Mouse (Mus musculus): Measurements from ENCODE around the gene Ppy.

DNA sequence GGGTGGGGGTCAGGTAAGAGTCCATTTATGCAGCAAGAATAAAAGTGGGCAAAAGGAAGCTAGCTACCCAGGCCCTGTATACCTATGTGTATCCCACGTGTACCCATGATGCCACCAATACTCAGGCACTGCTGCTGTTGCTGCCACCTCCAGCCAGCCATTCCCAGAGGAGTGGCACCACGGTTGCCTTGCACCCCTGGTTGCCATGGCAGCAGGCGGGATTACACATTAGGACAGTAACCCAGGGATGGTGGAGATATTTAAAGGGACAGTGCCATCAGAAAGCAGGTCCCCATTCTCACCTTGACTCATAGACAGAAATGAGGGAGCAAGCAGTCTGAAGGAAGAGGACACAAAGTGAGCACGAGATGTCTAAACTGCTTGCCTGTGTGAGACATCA is 17.9 kb downstream of the Ppy start:
- TF ChIP-seq POLR2A (IDR thresholded peaks at IDR 0.05; ENCODE audit: insufficient read length, low read depth) (no peak), E2F4 (IDR thresholded peaks at IDR 0.05; ENCODE audit: insufficient read depth) (no peak), TCF12 (IDR thresholded peaks at IDR 0.05; ENCODE audit: insufficient read depth, poor library complexity, severe bottlenecking) (no peak), USF1 (IDR thresholded peaks at IDR 0.05; ENCODE audit: low read depth) (no peak), REST (IDR thresholded peaks at IDR 0.05; ENCODE audit: insufficient read depth, insufficient read length) (no peak), MAX (IDR thresholded peaks at IDR 0.05; ENCODE audit: low read depth) (no peak), CEBPB (IDR thresholded peaks at IDR 0.05; ENCODE audit: insufficient read depth, poor library complexity, severe bottlenecking) (no peak), POLR2AphosphoS2 (IDR thresholded peaks at IDR 0.05; ENCODE audit: insufficient read length, low read depth) (no peak), MYOD1 (IDR thresholded peaks at IDR 0.05; ENCODE audit: control insufficient read depth in 1 of 3, insufficient read length in 2 of 3, low read depth in 2 of 3) (no peak), TCF3 (IDR thresholded peaks at IDR 0.05; ENCODE audit: insufficient read length, low read depth) (no peak)

All from myocyte (in vitro differentiated cells).